Mouse (Mus musculus): ENCODE data around the gene Trak1. TPM values are rescaled to one million over a fixed set of nuclear protein-coding genes. Genes with fewer than 3 reads are reported as not detected.

Gene Trak1
- polyA plus RNA-seq, 1 experiment from 2014 or later, result 41.6 TPM

GRCm38 (mm10) chr9:121298411-121299091, 1.2 kb downstream of the Trak1 start:
- Histone ChIP-seq H3K4me2 (replicated peaks) (peak overlapping the region; percentile 88), H3K4me1 (peaks cover 45% of the 10 kb centered on the region), H3K9me3 (replicated peaks) (no peaks in the 10 kb centered on the region), H3K4me3 (peak overlapping the region; percentile 87), H3K27ac (no peak overlapping the region; the same call in 1 of the 2 replicates), H3K36me3 (no peaks in the 10 kb centered on the region), H3K9ac (peak overlapping the region; percentile 95), H3K27me3 (0 out of 2 replicates have a peak, but pooled peaks cover 10% of the 10 kb centered on the region)
- no peak for ATAC-seq (ENCODE audit: low FRiP score)
- WGBS, result 23% methylated on average over 15 of the region's 15 CpGs

GRCm38 (mm10) chr9:121299223-121299755, 2.0 kb downstream of the Trak1 start:
- Histone ChIP-seq H3K27me3 (0 out of 2 replicates have a peak, but pooled peaks cover 5% of the 10 kb centered on the region), H3K36me3 (no peaks in the 10 kb centered on the region), H3K4me1 (peaks cover 53% of the 10 kb centered on the region), H3K4me3 (peak overlapping the region; percentile 87), H3K27ac (peak overlapping the region; percentile 58; the same call in 1 of the 2 replicates), H3K4me2 (replicated peaks) (peak overlapping the region; percentile 88), H3K9ac (peak overlapping the region; percentile 95; the same call in 1 of the 2 replicates), H3K9me3 (replicated peaks) (no peaks in the 10 kb centered on the region)
- WGBS, result 48% methylated on average over 9 of the region's 9 CpGs
- ATAC-seq (ENCODE audit: low FRiP score), result no peak

GRCm38 (mm10) chr9:121299976-121300570, 2.8 kb downstream of the Trak1 start:
- peak overlapping the region; percentile 58; the same call in 1 of the 2 replicates for H3K27ac ChIP-seq
- no peak for ATAC-seq (ENCODE audit: low FRiP score)
- H3K4me1 ChIP-seq, result peaks cover 56% of the 10 kb centered on the region

GRCm38 (mm10) chr9:121301041-121301920, 4.0 kb downstream of the Trak1 start:
- 67% methylated on average over 22 of the region's 22 CpGs for WGBS
- no peak for ATAC-seq (ENCODE audit: low FRiP score)
- no peaks in the 10 kb centered on the region for H3K36me3 ChIP-seq
- H3K9ac ChIP-seq, result 0 out of 2 replicates have a peak overlapping the region, but pooled peaks have one; percentile 9
- no peak overlapping the region for H3K4me3 ChIP-seq
- H3K4me1 ChIP-seq, result peaks cover 56% of the 10 kb centered on the region
- H3K27me3 ChIP-seq, result no peaks in the 10 kb centered on the region
- H3K9me3 ChIP-seq (replicated peaks), result no peaks in the 10 kb centered on the region
- H3K4me2 ChIP-seq (replicated peaks), result peak overlapping the region; percentile 22
- H3K27ac ChIP-seq, result 0 out of 2 replicates have a peak overlapping the region, but pooled peaks have one; percentile 40

More at GRCm38 (mm10) chr9:121299976-121300570, 2.8 kb downstream of the Trak1 start:
- Histone ChIP-seq H3K9me3 (replicated peaks) (no peaks in the 10 kb centered on the region), H3K36me3 (no peaks in the 10 kb centered on the region), H3K4me2 (replicated peaks) (peak overlapping the region; percentile 88), H3K27me3 (0 out of 2 replicates have a peak, but pooled peaks cover 5% of the 10 kb centered on the region), H3K4me3 (peak overlapping the region; percentile 87), H3K9ac (peak overlapping the region; percentile 95)
- 22% methylated on average over 19 of the region's 19 CpGs for WGBS

- Histone ChIP-seq H3K4me1 (peaks cover 54% of the 10 kb centered on the region), H3K4me3 (no peak overlapping the region), H3K9ac (no peak overlapping the region), H3K4me2 (replicated peaks) (no peak overlapping the region), H3K27ac (no peak overlapping the region), H3K9me3 (replicated peaks) (no peaks in the 10 kb centered on the region), H3K36me3 (no peaks in the 10 kb centered on the region), H3K27me3 (no peaks in the 10 kb centered on the region)
- 92% methylated on average over 7 of the region's 8 CpGs for WGBS
- no peak for ATAC-seq (ENCODE audit: low FRiP score)
Measured at GRCm38 (mm10) chr9:121302543-121302942, 5.2 kb downstream of the Trak1 start.

- ATAC-seq (ENCODE audit: low FRiP score), result no peak
- H3K4me3 ChIP-seq, result no peak overlapping the region
- H3K4me2 ChIP-seq (replicated peaks), result peak overlapping the region; percentile 32
- no peaks in the 10 kb centered on the region for H3K36me3 ChIP-seq
- H3K27ac ChIP-seq, result 0 out of 2 replicates have a peak overlapping the region, but pooled peaks have one; percentile 0
- H3K9ac ChIP-seq, result no peak overlapping the region
- 57% methylated on average over 6 of the region's 6 CpGs for WGBS
- H3K4me1 ChIP-seq, result peaks cover 54% of the 10 kb centered on the region
- no peaks in the 10 kb centered on the region for H3K27me3 ChIP-seq
- no peaks in the 10 kb centered on the region for H3K9me3 ChIP-seq (replicated peaks)
Measured at GRCm38 (mm10) chr9:121303086-121303485, 5.8 kb downstream of the Trak1 start.

- peak overlapping the region; percentile 33; the same call in 1 of the 2 replicates for H3K9ac ChIP-seq
- peak overlapping the region; percentile 72 for H3K27ac ChIP-seq
- no peaks in the 10 kb centered on the region for H3K27me3 ChIP-seq
- H3K4me1 ChIP-seq, result peaks cover 47% of the 10 kb centered on the region
- H3K4me3 ChIP-seq, result no peak overlapping the region
- 24% methylated on average over 9 of the region's 9 CpGs for WGBS
- H3K36me3 ChIP-seq, result no peaks in the 10 kb centered on the region
- H3K4me2 ChIP-seq (replicated peaks), result peak overlapping the region; percentile 32
- H3K9me3 ChIP-seq (replicated peaks), result no peaks in the 10 kb centered on the region
- ATAC-seq (ENCODE audit: low FRiP score), result peak; percentile 46
Measured at GRCm38 (mm10) chr9:121303748-121304147, 6.4 kb downstream of the Trak1 start.

GRCm38 (mm10) chr9:121304520-121304919, 7.2 kb downstream of the Trak1 start:
- H3K4me3 ChIP-seq, result no peak overlapping the region
- no peak overlapping the region for H3K9ac ChIP-seq
- no peaks in the 10 kb centered on the region for H3K27me3 ChIP-seq
- H3K9me3 ChIP-seq (replicated peaks), result no peaks in the 10 kb centered on the region
- H3K4me2 ChIP-seq (replicated peaks), result no peak overlapping the region
- H3K36me3 ChIP-seq, result no peaks in the 10 kb centered on the region
- peaks cover 46% of the 10 kb centered on the region for H3K4me1 ChIP-seq
- peak overlapping the region; percentile 44; the same call in 1 of the 2 replicates for H3K27ac ChIP-seq
- WGBS, result 45% methylated on average over 10 of the region's 10 CpGs
- ATAC-seq (ENCODE audit: low FRiP score), result no peak

- no peaks in the 10 kb centered on the region for H3K27me3 ChIP-seq
- H3K4me2 ChIP-seq (replicated peaks), result no peak overlapping the region
- ATAC-seq (ENCODE audit: low FRiP score), result no peak
- H3K4me1 ChIP-seq, result peaks cover 44% of the 10 kb centered on the region
- no peak overlapping the region for H3K27ac ChIP-seq
- WGBS, result 95% methylated on average over 4 of the region's 4 CpGs
- no peak overlapping the region for H3K9ac ChIP-seq
- H3K36me3 ChIP-seq, result no peaks in the 10 kb centered on the region
- no peak overlapping the region for H3K4me3 ChIP-seq
- no peaks in the 10 kb centered on the region for H3K9me3 ChIP-seq (replicated peaks)
Measured at GRCm38 (mm10) chr9:121305456-121305855, 8.2 kb downstream of the Trak1 start.

GRCm38 (mm10) chr9:121309287-121309686, 12.0 kb downstream of the Trak1 start:
- no peak overlapping the region for H3K4me2 ChIP-seq (replicated peaks)
- H3K27me3 ChIP-seq, result no peaks in the 10 kb centered on the region
- peak overlapping the region; percentile 55 for H3K27ac ChIP-seq
- H3K4me3 ChIP-seq, result no peak overlapping the region
- no peaks in the 10 kb centered on the region for H3K9me3 ChIP-seq (replicated peaks)
- peaks cover 47% of the 10 kb centered on the region for H3K4me1 ChIP-seq
- 23% methylated on average over 4 of the region's 4 CpGs for WGBS
- H3K36me3 ChIP-seq, result no peaks in the 10 kb centered on the region
- no peak for ATAC-seq (ENCODE audit: low FRiP score)
- no peak overlapping the region for H3K9ac ChIP-seq

- Histone ChIP-seq H3K4me2 (replicated peaks) (no peak overlapping the region), H3K27ac (peak overlapping the region; percentile 45; the same call in 1 of the 2 replicates), H3K4me1 (peaks cover 55% of the 10 kb centered on the region), H3K27me3 (no peaks in the 10 kb centered on the region), H3K9ac (no peak overlapping the region), H3K9me3 (replicated peaks) (no peaks in the 10 kb centered on the region), H3K36me3 (no peaks in the 10 kb centered on the region), H3K4me3 (no peak overlapping the region)
- ATAC-seq (ENCODE audit: low FRiP score), result no peak
- 64% methylated on average over 7 of the region's 7 CpGs for WGBS
Measured at GRCm38 (mm10) chr9:121310501-121310900, 13.2 kb downstream of the Trak1 start.
